Mouse (Mus musculus) kidney, postnatal 14 days (tissue): ENCODE data around the gene Ccdc113.

Experiments
- DNase-seq: peaks from one replicate; pipeline ENCODE4 v3.0.0; 2022; ENCODE audit warnings: mixed read lengths

The Ccdc113 gene

DNA sequence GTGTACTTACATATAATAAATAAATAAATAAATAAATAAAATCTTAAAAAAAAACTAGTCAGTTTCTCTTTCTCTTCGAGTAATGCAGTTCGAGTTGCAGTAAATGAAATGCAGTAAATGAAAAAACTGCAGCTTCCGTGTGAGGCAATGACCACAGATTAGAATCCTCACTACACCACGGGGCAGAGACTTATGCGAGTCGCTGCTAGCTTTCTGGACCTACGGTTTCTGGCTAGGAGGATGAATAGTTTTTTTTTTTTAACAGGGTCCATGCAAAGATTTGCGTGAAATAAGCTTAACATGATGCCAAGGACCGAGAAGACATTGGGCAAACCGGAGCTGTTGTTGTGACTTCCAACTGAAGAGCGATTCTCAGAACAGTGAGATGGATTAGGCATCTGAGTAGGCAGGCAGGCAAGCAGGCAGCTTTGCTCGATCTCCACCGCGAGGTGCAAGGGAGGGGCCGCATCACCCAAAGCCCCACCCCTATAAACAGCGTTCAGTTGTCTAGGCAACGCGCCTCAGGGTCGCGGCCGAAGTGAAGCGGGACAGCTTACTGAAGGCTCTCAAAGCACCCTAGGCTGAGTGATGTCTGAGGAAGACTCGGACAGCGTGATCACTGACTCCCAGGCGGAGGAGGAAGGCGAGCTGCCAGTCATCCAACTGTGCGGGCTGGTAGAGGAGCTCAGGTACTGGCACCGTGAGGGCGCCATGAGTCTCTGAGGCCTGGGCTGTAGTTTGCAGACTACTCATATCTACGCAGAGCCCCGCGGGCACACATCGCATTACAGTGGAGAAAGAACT is at the start of gene Ccdc113:
TSS of gene Ccdc113 (plus strand) at position 502 of the 804 bp plus-strand sequence.
- DNase-seq: peak; percentile 62

DNA sequence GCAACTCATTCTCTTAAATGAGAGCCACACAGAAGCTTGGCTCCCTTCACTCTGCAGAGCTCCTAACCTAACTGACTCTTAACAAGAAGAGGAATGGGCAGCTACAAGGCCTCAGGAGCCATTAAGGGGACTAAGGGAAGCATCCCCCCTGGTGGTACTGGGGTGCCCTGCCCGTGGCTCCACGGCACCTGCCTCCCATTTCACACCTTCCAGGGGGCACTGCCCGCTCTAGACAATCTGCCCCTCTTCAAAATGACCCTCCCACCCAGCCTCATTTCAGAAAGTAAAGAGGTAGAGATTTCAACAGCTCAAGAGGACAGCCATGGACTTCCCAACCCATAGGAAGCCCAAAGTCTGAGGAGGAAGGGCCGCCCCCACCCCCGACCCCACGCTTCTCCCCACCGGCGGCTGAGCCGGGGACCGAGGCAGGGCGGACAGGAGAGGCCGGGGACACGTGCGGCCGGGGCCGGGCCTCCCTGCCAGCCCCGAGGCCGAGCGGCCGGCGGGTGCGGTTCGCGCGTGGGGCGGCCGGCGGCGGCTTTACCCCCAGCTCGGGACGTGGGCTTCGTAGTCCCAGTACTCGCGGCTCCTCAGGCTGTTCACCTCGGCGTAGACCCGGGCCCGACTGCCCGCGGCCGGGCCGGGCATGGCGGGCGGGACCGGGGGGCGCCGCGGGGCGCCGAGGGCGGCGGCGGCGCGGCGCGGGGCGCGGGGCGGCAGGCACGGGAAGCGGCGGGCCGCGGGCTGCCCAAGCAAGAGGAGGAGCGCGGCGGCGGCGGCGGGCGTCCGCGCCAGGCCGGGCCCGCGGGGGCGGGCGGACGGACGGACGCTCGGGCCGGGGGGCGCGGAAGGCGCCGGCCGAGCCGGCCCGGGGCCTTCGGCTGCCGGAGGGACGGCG is 45.8 kb upstream of the Ccdc113 start:
- DNase-seq: peak; percentile 17

DNA sequence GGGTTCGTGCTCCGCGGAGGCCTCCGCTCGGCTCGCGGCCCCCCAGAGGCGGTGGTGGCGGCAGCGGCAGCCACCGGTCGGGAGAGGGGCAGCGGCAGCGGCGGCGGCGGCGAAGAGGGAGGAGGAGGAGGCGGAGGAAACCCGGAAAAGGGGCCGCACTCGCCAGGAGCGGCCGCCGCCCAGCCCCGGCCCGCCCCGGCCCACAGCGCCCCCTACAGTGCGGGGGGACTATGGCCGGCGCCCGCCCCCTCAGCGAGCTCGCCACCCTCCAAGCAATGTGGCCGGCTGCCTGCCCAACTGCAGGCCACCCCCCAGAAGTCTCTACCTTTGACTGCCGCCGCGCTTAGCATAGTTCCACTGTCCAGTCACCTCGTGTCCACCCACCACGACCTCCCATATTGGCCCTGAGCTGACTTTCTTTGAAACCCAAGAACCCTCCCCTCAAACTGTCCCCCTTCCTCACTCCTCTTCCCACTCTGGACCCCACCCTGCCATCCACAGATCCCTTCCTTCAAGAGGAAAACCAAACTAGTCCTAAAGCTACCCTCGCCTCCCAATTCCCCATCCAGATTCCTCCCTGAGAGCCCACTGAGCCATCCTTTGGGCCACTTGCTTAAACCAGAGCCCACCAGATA is 45.1 kb upstream of the Ccdc113 start:
- DNase-seq: peak; percentile 90

DNA sequence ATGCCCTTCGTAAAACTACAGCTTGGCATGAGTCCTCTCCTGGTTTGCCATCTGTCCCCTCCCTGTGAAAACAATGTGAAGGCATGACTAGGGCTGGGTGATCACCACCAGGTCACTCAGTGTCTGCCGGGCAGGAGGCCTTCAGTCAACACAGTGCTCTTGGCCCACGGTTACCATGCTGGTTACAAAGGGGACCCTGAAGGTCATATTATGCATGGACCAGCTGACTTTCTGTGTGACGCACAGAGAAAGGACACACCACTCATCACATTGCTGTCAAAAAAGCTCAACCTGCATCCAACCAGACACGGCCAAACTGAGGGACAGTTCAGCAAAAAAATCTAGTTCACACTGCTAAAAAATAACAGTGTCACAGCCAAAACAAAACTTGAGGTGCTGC is 43.9 kb upstream of the Ccdc113 start, which contains the start of gene Csnk2a2:
TSS of gene Csnk2a2 (minus strand) at position 34 of the 400 bp plus-strand sequence.
- no peak for DNase-seq

DNA sequence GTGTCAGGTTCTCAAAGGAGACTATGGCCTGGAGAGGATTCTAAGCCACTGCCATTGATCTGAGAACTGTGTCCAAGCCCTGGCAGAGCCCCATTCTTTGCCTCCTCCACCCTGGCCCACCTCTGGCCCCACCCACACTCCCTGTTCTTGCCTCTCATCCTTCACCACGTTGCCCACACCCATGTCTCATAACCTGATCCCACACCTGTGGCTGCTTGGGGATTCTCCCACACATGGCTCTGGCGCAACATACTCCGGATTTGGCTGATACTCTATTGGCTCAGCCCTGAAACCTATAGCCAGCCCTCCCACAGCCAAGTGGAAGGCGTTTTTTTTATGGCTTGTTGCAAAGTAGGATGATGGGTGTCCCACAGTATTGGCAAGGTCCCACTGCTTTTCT is 41.8 kb upstream of the Ccdc113 start:
- no peak for DNase-seq

DNA sequence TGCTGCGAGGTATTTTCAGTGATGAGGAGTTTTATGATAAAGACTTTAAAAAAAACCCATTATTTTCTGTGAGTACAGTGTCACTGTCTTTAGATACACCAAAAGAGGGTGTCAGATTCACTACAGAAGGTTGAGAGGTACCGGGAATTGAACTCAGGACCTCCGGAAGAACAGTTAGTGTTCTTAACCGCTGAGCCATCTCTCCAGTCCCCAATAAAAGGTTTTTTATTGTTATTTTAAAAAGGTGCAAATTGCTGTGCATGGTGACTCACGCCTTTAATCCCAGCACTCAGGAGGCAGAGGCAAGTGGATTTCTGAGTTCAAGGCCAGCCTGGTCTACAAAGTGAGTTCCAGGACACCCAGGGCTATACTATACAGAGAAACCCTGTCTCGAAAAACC is 38.4 kb upstream of the Ccdc113 start:
- no peak for DNase-seq

DNA sequence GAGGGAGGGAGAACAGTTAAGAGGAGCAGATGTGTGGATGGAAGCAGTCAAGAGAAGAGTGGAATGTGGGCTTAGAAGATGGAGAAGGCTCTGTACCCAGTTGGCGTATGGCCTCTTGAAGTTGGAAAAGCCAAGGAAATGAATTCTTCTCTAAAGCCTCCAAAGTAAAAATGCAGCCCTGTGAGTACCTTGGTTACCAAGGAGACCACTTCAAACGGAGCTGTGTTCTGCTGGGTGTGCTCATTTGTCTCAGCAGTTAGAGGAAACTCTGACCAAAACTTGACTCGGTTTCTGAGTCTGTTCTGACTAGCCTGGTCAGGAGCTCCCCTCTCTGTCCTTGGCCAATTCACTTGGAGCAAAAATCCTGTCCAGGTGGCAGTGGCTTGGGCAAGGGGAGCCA is 37.5 kb upstream of the Ccdc113 start:
- DNase-seq: no peak

DNA sequence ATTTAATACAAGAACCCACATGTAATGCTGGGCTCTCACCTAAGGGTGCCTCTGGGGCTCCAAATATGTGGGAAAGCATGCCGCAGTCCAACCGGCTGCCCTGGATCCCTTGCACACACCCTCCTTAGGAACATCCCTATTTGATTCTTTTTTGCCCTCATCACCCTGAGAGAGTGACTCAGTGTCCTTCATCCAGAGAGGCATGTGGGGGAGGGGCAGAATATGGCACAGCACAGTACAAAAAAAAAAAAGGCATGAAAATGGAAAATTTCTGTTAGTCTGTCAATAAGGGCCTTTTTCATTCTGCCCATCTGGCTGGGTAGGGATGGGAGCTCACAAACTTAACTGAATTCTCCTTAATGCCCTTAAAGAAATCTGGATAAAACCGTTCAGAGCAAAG is 36.1 kb upstream of the Ccdc113 start:
- no peak for DNase-seq

DNA sequence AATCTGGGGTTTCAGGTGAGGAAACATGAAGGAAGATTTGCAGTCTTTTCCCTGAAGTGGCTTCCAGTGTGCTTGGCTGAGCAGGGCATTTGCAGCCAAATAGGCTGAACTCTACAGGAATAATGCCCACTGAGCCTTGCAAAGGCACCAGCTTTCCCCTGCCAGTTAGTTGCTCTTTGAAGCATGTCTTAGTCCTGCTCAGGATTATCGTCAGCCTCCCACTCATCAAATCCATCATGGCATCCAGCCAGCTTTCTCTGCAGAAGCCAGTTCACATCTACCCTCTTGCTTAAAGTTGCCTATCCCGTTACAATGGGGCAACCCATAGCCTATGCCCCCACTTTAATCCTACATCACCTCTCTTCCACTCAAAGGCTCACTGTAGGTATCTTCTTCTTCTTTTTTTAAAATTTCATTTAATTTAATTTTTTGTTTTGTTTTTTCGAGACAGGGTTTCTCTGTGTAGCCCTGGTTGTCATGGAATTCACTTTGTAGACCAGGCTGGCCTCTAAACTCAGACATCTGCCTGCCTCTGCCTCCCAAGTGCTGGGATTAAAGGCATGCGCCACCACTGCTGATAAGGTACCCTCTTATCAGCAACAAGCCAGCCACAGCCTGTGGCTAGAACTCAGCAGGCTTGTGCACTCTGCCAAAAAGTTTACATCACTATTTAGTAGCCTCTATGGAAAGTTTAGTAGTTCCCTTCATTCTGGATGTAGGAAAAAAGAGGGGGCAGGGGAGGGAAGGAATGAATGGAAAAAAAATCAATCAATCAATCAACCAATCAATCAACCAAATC is 34.4 kb upstream of the Ccdc113 start:
- peak; percentile 32 for DNase-seq

DNA sequence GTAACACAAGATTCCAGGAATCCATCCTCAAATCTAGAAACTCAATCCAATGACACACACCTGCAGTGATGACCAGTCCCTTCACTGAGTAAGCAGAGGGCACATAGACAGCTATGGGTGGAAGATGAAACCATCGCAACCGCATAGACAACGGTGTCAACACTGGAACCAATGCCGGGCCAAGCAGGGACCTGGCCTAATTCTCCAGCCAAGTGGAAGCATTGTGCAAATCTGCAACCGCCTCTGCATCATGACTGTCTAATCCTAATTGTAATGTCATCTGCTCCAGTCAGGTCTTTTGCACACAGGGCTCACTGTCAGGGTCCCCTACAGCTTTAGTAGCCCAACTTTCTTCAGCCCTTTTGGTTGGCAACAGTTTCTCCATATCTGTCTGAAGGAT is 33.4 kb upstream of the Ccdc113 start:
- no peak for DNase-seq

DNA sequence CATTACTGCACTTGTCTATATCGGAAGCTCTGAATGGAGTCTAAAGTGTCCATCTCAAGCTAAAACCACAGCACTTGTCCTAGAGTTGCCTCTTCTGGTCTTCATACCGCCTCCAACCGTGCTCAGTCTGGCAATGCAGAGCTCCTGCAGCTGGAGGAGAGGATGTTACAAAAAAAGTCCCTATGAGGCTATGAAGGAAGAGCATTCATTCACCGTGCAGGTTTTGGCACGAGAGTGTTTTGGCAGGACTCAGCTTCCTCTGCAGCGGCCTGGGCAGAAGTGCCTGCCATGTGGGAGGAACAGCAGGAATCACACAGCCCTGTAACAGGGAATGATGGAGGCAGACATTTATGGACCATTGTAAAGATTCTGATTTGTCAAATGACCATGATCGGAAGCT is 31.5 kb upstream of the Ccdc113 start:
- DNase-seq: no peak

DNA sequence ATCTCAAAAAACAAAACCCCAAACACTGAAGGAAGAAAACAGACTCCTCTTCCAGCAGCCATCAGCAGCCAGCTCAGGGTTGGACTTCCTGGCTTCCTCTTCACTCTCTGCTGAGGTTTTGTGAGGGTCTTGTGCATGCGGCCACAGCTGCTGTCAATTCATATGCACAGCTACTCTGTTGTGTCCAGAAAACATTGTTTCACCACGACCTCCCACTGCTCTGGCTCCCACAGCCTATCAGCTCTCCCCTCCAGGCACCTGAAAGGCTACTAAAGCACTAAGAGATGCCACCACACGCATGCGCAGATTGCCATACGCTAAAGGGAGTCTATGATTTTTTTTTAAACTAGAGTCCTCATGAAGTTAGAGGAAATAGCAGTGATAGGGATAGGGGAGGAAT is 29.1 kb upstream of the Ccdc113 start:
- DNase-seq: no peak

DNA sequence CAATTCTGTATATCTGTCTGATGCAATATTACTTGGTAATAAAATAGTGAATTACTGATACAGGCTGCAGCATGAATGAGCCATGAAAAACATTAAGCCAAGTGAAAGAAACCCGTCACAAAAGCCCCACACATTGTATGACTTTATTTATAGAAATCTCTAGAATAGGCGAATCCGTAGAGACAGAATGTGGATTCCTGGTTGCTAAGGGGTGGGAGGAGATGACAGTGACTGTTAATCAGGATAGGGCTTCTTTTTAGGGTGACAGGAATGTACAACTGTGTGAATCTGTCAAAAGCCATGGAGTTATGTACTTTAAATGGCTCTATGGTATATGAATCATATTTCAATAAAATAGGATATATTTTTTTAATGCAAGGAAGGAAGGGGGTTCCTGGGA is 28.3 kb upstream of the Ccdc113 start:
- DNase-seq: no peak

DNA sequence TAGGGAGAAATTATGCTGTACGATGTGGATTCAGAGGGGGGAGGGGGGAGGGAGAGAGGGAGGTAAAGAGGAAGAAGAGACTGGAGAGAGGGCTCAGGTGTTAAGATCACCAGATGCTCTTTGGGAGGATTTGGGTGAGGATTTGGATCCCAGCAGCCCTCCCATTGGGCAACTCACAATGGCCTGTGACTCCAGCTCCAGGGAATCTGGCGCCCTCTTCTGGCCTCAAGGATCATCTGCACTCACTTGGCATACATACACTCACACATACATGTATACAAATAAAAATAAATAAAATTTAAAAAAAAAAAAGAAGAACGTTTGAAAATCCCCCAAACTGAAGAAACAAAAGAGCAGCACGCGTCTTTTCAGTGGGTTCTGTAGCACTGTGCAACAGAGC is 27.6 kb upstream of the Ccdc113 start:
- DNase-seq: no peak

DNA sequence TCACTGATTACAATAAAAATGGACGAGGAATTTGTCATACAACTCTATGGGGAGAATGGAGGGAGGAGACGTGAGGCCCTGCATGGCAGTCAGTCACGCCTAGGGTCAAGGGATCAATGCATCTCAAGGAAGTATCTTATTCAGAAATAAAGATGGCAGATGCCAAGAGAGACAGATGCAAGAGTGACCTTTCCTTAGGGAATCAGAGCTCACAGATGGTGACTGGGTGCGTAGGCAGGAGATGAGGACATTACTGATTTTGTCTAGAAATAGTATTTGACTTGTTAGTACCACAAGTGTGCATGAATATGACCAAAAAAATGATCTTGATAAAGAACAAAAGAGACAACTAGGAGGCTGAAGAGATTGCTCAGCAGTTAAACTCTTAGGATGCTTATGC is 21.6 kb upstream of the Ccdc113 start:
- no peak for DNase-seq

DNA sequence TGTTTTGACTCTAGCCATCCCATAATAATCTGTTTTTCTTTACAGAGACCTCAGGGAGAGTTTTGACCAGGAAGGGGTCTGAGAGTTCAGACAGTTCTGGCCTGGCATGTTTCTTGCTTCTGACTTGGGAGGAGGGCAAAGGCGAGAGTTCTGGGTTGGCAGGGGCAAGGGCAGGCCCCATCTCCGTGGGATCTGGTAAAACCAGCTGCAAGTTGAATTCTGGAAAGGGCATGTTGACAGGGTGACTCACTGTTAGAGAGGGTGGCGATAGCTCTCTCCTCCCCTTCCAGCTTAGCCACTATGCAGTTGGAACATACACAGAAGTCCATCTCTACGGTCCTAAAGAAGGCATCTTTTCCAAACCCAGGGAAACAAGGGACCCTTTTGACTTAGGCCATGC is 20.7 kb upstream of the Ccdc113 start:
- no peak for DNase-seq

DNA sequence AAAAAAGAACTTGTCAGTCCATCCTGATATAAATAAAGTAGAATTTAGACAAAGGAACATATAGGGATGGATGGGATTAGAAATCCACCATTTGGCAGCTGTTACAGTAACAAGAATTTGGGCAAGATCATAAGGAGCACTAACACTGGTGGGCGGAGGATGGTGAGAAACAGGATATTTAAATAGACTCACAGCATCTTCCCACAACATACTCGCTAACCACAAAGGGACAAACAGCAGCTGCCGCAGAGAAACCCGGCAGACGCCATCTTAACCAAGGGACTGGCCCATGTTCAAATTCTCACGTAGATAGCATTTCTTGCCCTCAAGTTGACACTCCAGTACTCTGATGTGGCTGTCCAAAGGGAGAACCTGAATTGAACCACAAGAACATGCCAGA is 17.0 kb upstream of the Ccdc113 start:
- no peak for DNase-seq

DNA sequence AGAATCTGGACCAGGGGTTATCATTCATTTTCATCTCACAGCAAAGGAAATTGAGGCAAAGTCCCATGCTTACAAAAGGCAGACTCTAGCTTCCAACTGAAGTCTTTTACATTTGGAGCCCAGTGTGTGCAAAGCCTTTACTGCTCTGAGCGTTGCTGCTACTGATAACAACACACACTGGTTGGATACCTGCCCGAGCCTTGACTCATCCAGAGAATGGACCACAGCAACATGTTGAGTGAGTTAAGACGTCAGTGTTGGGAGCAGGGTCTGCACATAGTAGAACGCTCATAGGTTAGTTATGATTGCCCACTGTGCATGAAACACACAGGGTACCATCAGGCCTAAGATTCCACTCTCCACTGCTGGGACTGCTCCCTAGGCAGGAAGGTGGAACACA is 9.9 kb upstream of the Ccdc113 start:
- no peak for DNase-seq

DNA sequence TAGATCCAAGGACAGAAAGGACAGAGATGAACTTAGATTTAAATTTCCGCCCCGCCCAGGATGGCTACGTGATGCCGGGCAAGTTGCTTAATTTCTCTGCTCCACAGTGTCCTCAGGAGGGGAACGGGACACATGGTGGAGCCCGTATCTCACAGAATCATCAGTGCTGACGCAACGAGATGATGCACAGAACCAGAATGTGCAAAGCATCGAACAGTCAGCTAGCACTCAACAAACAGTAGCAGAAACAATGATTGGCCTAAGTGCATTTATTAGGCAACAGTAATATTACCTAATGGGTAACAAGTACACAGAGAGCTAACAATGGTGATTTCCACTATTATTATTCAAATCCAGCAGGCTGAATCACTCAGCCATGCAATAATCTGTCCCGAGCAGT is 5.7 kb upstream of the Ccdc113 start:
- DNase-seq: no peak

DNA sequence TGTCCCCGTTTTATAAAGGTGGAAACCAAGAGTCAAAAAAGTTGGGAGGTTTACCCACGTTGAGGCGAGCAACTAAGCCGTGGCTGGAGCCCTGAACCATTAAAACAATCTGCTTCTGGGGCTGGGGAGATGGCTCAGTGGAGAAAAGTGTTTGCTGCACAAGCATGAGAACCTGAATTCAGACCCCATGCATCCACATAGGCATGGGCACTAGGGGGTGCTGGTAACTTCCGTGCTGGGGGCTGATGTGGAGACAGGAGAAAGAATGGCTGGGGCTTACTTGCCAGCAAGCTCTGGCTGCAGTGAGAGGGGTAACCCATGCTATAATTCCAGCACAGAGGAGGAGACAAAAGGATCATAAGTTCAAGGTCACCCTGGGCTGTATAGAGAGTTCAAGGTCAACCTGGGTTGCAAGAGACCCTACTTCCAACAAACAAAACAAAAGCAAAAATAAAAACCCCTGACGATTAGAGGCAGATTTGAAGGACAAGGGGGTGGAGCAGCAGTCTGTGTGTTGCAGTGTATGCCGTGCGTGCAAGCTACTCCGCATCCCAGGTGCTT is 5.1 kb upstream of the Ccdc113 start:
- DNase-seq: no peak

DNA sequence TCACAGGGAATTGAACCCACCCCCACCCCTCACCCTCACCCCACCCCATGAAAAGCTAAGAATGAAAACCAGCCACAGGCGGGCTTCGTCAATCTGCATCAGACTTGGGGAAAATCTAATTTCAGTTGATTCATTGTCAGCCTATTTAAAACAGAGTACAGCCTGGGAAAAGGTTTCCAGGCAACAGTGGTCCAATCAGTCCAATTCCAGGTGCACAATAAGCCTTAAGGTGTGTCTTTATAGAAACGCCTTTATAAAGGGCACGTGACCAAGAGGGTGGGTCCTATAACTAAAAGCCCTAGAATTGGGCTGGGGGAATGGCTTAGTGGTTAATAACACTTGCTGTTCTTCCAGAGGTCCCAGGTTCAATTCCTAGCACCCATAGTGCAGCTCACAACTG is 1.7 kb upstream of the Ccdc113 start:
- no peak for DNase-seq

DNA sequence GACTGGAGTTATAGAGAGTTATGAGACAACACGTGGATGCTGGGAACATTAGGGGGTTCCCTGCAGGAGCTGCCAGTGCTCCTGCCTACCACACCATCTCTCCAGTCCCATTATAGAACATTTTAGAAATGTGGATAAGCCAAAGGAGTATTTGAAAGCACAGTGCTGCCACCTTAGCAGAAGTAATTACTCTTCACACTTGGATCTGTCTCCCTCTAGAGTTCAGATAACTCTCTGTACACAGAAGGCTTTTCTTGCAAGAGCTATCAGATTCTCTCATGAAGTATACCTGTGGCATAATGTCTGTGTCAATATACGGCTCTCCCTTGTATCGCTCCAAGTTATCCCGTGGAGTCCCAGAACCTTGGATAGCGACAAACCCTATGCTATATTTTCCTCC is 5.6 kb downstream of the Ccdc113 start:
- DNase-seq: no peak
